Mouse (Mus musculus) hindbrain, embryonic 15.5 days (tissue): ENCODE measurements around the gene Slc39a11. TPM values are rescaled to one million over a fixed set of nuclear protein-coding genes. Genes with fewer than 3 reads are reported as not detected.

Source experiments
- ATAC-seq: fragments of 200-750 bp; cut with Nextera tagmentation; 2 replicates; pipeline ENCODE4 v1.8.0; 2017; ENCODE audit warnings: low read depth, moderate number of reproducible peaks, moderate TSS enrichment; ENCODE audit not compliant: low FRiP score
- H3K27ac ChIP-seq: fragments of 300-500 bp; sonication (generic); replicated peaks from 2 replicates; pipeline ENCODE4 v1.5.1; 2015; ENCODE audit warnings: mild to moderate bottlenecking, inconsistent platforms
- H3K27me3 ChIP-seq: fragments of 300-500 bp; sonication (generic); 2 replicates; pipeline ENCODE4 v1.6.1; 2015; ENCODE audit warnings: control low read depth, inconsistent platforms
- H3K36me3 ChIP-seq: fragments of 300-500 bp; sonication (generic); 2 replicates; pipeline ENCODE4 v1.6.1; 2015; ENCODE audit warnings: control low read depth, inconsistent platforms
- H3K4me1 ChIP-seq: fragments of 300-500 bp; sonication (generic); replicated peaks from 2 replicates; pipeline ENCODE4 v1.6.1; 2015; ENCODE audit warnings: control low read depth, inconsistent platforms
- H3K4me2 ChIP-seq: fragments of 300-500 bp; sonication (generic); 2 replicates; pipeline ENCODE4 v1.6.1; 2015; ENCODE audit warnings: moderate library complexity, mild to moderate bottlenecking, inconsistent platforms
- H3K4me3 ChIP-seq: fragments of 300-500 bp; sonication (generic); 2 replicates; pipeline ENCODE4 v1.5.1; 2015; ENCODE audit warnings: mild to moderate bottlenecking, inconsistent platforms
- H3K9ac ChIP-seq: fragments of 300-500 bp; sonication (generic); 2 replicates; pipeline ENCODE4 v1.6.1; 2015; ENCODE audit warnings: inconsistent platforms
- H3K9me3 ChIP-seq: fragments of 300-500 bp; sonication (generic); 2 replicates; pipeline ENCODE4 v1.6.1; 2016; ENCODE audit warnings: control low read depth, inconsistent platforms
- WGBS: fragments of 180-500 bp; shearing (Covaris S2); methylation state at CpG from one replicate; pipeline ENCODE4 v1.1.7; 2015; 5-methylcytosine and 5-hydroxymethylcytosine counted together
- polyA plus RNA-seq: library from polyadenylated mRNA; unstranded; fragments of >200 nt; fragmentation: Nextera tagmentation; extraction: Ambion mirVana; gene quantifications from 2 replicates; pipeline ENCODE4 v1.2.1, GENCODE M21; 2015

The Slc39a11 gene
- polyA plus RNA-seq, 1 experiment from 2014 or later: 34.2 TPM

- WGBS: 42% methylated on average over 19 of the region's 19 CpGs
Measured at GRCm38 (mm10) chr11:113366257-113367030, 283.4 kb downstream of the Slc39a11 start.

GRCm38 (mm10) chr11:113363739-113364138 is 286.1 kb downstream of the Slc39a11 start:
- Histone ChIP-seq H3K27me3 (no peaks in the 10 kb centered on the region), H3K9me3 (no peaks in the 10 kb centered on the region), H3K4me1 (peaks cover 12% of the 10 kb centered on the region), H3K36me3 (no peaks in the 10 kb centered on the region), H3K9ac (no peak overlapping the region), H3K27ac (no peak overlapping the region), H3K4me3 (no peak overlapping the region), H3K4me2 (no peak overlapping the region)
- 20% methylated on average over 13 of the region's 13 CpGs for WGBS
- ATAC-seq: no peak

More at GRCm38 (mm10) chr11:113366257-113367030, 283.4 kb downstream of the Slc39a11 start:
- no peak overlapping the region for H3K4me3 ChIP-seq
- no peak overlapping the region for H3K9ac ChIP-seq
- peaks cover 9% of the 10 kb centered on the region for H3K4me1 ChIP-seq
- no peaks in the 10 kb centered on the region for H3K9me3 ChIP-seq
- H3K4me2 ChIP-seq: no peak overlapping the region
- ATAC-seq: peak; percentile 42; the same call in 1 of the 2 replicates
- no peaks in the 10 kb centered on the region for H3K27me3 ChIP-seq
- no peaks in the 10 kb centered on the region for H3K36me3 ChIP-seq
- no peak overlapping the region for H3K27ac ChIP-seq

- ATAC-seq: no peak
- Histone ChIP-seq H3K4me2 (no peak overlapping the region), H3K27me3 (no peaks in the 10 kb centered on the region), H3K4me3 (no peak overlapping the region), H3K4me1 (peaks cover 12% of the 10 kb centered on the region), H3K36me3 (no peaks in the 10 kb centered on the region), H3K9ac (no peak overlapping the region), H3K9me3 (no peaks in the 10 kb centered on the region), H3K27ac (no peak overlapping the region)
- 91% methylated on average over 7 of the region's 7 CpGs for WGBS
Measured at GRCm38 (mm10) chr11:113362617-113363016, 287.3 kb downstream of the Slc39a11 start.

GRCm38 (mm10) chr11:113360049-113360835 is 289.6 kb downstream of the Slc39a11 start:
- no peaks in the 10 kb centered on the region for H3K36me3 ChIP-seq
- ATAC-seq: no peak
- H3K9ac ChIP-seq: no peak overlapping the region
- no peaks in the 10 kb centered on the region for H3K9me3 ChIP-seq
- H3K4me3 ChIP-seq: no peak overlapping the region
- no peak overlapping the region for H3K27ac ChIP-seq
- no peak overlapping the region for H3K4me2 ChIP-seq
- H3K27me3 ChIP-seq: no peaks in the 10 kb centered on the region
- WGBS: 89% methylated on average over 10 of the region's 10 CpGs
- H3K4me1 ChIP-seq: peaks cover 8% of the 10 kb centered on the region; the same call in 1 of the 2 replicates

GRCm38 (mm10) chr11:113355932-113356331 is 293.9 kb downstream of the Slc39a11 start:
- no peaks in the 10 kb centered on the region for H3K9me3 ChIP-seq
- no peak for ATAC-seq
- no peak overlapping the region for H3K27ac ChIP-seq

GRCm38 (mm10) chr11:113352085-113352815 is 297.6 kb downstream of the Slc39a11 start:
- no peaks in the 10 kb centered on the region for H3K9me3 ChIP-seq
- no peaks in the 10 kb centered on the region for H3K36me3 ChIP-seq
- no peak overlapping the region for H3K9ac ChIP-seq
- H3K27me3 ChIP-seq: no peaks in the 10 kb centered on the region
- no peak overlapping the region for H3K4me2 ChIP-seq
- H3K4me1 ChIP-seq: peaks cover 17% of the 10 kb centered on the region
- H3K4me3 ChIP-seq: no peak overlapping the region
- H3K27ac ChIP-seq: no peak overlapping the region; the same call in 1 of the 2 replicates
- 48% methylated on average over 11 of the region's 12 CpGs for WGBS
- ATAC-seq: peak; percentile 49

More at GRCm38 (mm10) chr11:113355932-113356331, 293.9 kb downstream of the Slc39a11 start:
- Histone ChIP-seq H3K4me2 (no peak overlapping the region), H3K36me3 (no peaks in the 10 kb centered on the region), H3K4me3 (no peak overlapping the region), H3K4me1 (peaks cover 15% of the 10 kb centered on the region), H3K27me3 (no peaks in the 10 kb centered on the region), H3K9ac (no peak overlapping the region)
- WGBS: 39% methylated on average over 5 of the region's 5 CpGs

GRCm38 (mm10) chr11:113350583-113350982 is 299.3 kb downstream of the Slc39a11 start:
- H3K4me3 ChIP-seq: no peak overlapping the region
- peaks cover 24% of the 10 kb centered on the region for H3K4me1 ChIP-seq
- no peaks in the 10 kb centered on the region for H3K36me3 ChIP-seq
- no peak for ATAC-seq
- no peaks in the 10 kb centered on the region for H3K9me3 ChIP-seq
- 95% methylated on average over 4 of the region's 4 CpGs for WGBS
- no peaks in the 10 kb centered on the region for H3K27me3 ChIP-seq
- H3K9ac ChIP-seq: no peak overlapping the region
- H3K27ac ChIP-seq: no peak overlapping the region
- no peak overlapping the region for H3K4me2 ChIP-seq

- H3K4me2 ChIP-seq: no peak overlapping the region
- peak overlapping the region; percentile 61 for H3K27ac ChIP-seq
- no peaks in the 10 kb centered on the region for H3K9me3 ChIP-seq
- H3K27me3 ChIP-seq: no peaks in the 10 kb centered on the region
- WGBS: 46% methylated on average over 9 of the region's 9 CpGs
- no peaks in the 10 kb centered on the region for H3K36me3 ChIP-seq
- no peak overlapping the region for H3K9ac ChIP-seq
- no peak overlapping the region for H3K4me3 ChIP-seq
- ATAC-seq: 0 out of 2 replicates have a peak, but pooled peaks have one; percentile 46
- peaks cover 16% of the 10 kb centered on the region for H3K4me1 ChIP-seq
Measured at GRCm38 (mm10) chr11:113346895-113347514, 302.9 kb downstream of the Slc39a11 start.

- Histone ChIP-seq H3K27ac (no peak overlapping the region), H3K9me3 (no peaks in the 10 kb centered on the region), H3K27me3 (no peaks in the 10 kb centered on the region), H3K4me2 (no peak overlapping the region), H3K36me3 (no peaks in the 10 kb centered on the region), H3K4me3 (no peak overlapping the region), H3K9ac (no peak overlapping the region), H3K4me1 (no peaks in the 10 kb centered on the region)
- no peak for ATAC-seq
- WGBS: 85% methylated on average over 8 of the region's 8 CpGs
Measured at GRCm38 (mm10) chr11:113339770-113340169, 310.1 kb downstream of the Slc39a11 start.

GRCm38 (mm10) chr11:113338581-113338980 is 311.3 kb downstream of the Slc39a11 start:
- Histone ChIP-seq H3K27me3 (no peaks in the 10 kb centered on the region), H3K9me3 (no peaks in the 10 kb centered on the region), H3K36me3 (no peaks in the 10 kb centered on the region), H3K27ac (no peak overlapping the region), H3K9ac (no peak overlapping the region), H3K4me3 (no peak overlapping the region), H3K4me1 (peaks cover 7% of the 10 kb centered on the region; the same call in 1 of the 2 replicates), H3K4me2 (no peak overlapping the region)
- ATAC-seq: no peak
- 57% methylated on average over 5 of the region's 5 CpGs for WGBS

GRCm38 (mm10) chr11:113335706-113336105 is 314.2 kb downstream of the Slc39a11 start:
- Histone ChIP-seq H3K4me2 (no peak overlapping the region), H3K27me3 (no peaks in the 10 kb centered on the region), H3K4me1 (peaks cover 10% of the 10 kb centered on the region; the same call in 1 of the 2 replicates), H3K9ac (no peak overlapping the region), H3K27ac (no peak overlapping the region), H3K4me3 (no peak overlapping the region), H3K9me3 (no peaks in the 10 kb centered on the region), H3K36me3 (no peaks in the 10 kb centered on the region)
- WGBS: 93% methylated on average over 5 of the region's 5 CpGs
- no peak for ATAC-seq
